Mouse (Mus musculus): ENCODE data around the gene Aldh3b1. TPM values are rescaled to one million over a fixed set of nuclear protein-coding genes. Genes with fewer than 3 reads are reported as not detected.

The Aldh3b1 gene
- polyA plus RNA-seq, 1 experiment from 2014 or later, result 16.1 TPM

DNA sequence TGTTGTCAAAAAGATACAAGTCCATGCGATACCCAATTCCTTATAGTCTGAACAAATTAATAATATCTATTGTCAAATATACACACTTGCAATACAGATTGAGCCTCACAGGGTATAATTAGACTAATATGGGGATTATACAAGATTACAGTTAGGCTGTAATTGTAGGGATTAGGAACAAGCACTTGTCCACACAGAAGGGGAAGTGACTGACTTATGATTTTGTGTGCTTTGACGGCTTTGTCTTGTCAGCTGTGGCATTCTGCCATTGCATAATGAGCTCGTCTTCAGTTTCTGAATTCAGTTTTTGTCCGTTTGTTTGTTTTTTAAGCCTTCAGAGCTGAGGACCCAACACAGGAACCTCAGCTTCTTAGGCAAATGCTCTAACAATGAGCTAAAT, 47.4 kb downstream of the Aldh3b1 start:
- no peak for ATAC-seq
- Histone ChIP-seq H3K4me3 (ENCODE audit: low read depth, low read length) (no peak overlapping the region), H3K4me2 (replicated peaks; ENCODE audit: low read depth) (no peak overlapping the region), H3K27me3 (replicated peaks; ENCODE audit: control insufficient read depth, insufficient read depth, low read length) (no peaks in the 10 kb centered on the region), H3K4me1 (replicated peaks; ENCODE audit: control insufficient read depth, insufficient read depth, low read length) (no peaks in the 10 kb centered on the region; the same call in 1 of the 2 replicates), H3K9me3 (ENCODE audit: control insufficient read depth) (no peaks in the 10 kb centered on the region), H3K36me3 (ENCODE audit: control insufficient read depth, insufficient read depth) (peaks cover 46% of the 10 kb centered on the region), H3K27ac (ENCODE audit: low read depth, low read length) (no peak overlapping the region), H3K9ac (ENCODE audit: low read depth, low read length) (no peak overlapping the region)
- no peak for TF ChIP-seq CTCF (IDR thresholded peaks at IDR 0.05; ENCODE audit: low read depth)
- 76% methylated on average over 4 of the region's 4 CpGs for WGBS

DNA sequence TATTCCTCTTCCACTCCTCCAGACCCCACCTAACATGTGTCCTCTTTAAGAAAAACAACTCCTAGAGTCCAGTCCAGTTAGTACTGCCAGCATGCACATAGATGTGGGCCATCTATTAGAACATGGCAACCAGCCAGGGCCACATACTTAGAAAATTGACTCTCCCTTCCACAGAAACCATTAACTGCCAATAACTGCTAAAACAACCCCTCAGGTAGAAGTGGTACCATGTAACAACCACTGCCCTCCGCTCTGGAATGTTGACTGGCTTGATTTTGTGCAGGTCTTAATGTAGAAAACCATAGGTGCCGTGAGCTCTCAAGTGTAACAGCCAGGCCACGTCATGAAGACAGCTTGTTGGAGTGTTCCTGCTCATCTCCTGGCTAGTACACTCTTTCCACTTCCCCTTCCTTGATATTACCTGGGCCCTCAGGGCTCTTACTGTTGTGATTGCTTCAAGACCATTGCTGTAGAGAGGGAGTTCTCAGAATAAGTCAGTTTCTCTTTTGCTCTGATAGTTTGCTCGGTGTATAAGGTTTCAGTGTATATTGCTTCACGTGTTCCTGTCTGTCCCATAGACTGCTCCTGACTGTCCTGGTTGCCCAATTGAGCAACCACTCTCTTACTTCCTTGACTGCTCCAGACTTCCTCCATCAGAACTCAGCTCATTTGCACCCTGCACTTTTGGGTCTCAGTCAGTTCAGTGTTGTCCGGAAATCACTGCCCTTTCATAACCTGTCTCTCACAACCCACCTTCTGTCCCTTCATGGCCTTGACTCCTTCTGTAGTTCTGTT, 49.4 kb downstream of the Aldh3b1 start:
- H3K27ac ChIP-seq (ENCODE audit: low read depth, low read length), result peak overlapping the region; percentile 29; the same call in 1 of the 2 replicates
- TF ChIP-seq CTCF (IDR thresholded peaks at IDR 0.05; ENCODE audit: low read depth), result no peak
- H3K4me1 ChIP-seq (replicated peaks; ENCODE audit: control insufficient read depth, insufficient read depth, low read length), result no peaks in the 10 kb centered on the region; the same call in 1 of the 2 replicates
- H3K4me2 ChIP-seq (replicated peaks; ENCODE audit: low read depth), result no peak overlapping the region
- H3K27me3 ChIP-seq (replicated peaks; ENCODE audit: control insufficient read depth, insufficient read depth, low read length), result no peaks in the 10 kb centered on the region
- 64% methylated on average over 6 of the region's 6 CpGs for WGBS
- no peak overlapping the region for H3K4me3 ChIP-seq (ENCODE audit: low read depth, low read length)
- no peaks in the 10 kb centered on the region for H3K9me3 ChIP-seq (ENCODE audit: control insufficient read depth)
- peaks cover 46% of the 10 kb centered on the region for H3K36me3 ChIP-seq (ENCODE audit: control insufficient read depth, insufficient read depth)
- ATAC-seq, result peak; percentile 67
- no peak overlapping the region for H3K9ac ChIP-seq (ENCODE audit: low read depth, low read length)

GRCm38 (mm10) chr19:3875045-3875444, 54.6 kb downstream of the Aldh3b1 start:
- Histone ChIP-seq H3K36me3 (ENCODE audit: control insufficient read depth, insufficient read depth) (peaks cover 40% of the 10 kb centered on the region), H3K27ac (ENCODE audit: low read depth, low read length) (no peak overlapping the region), H3K4me1 (replicated peaks; ENCODE audit: control insufficient read depth, insufficient read depth, low read length) (0 out of 2 replicates have a peak, but pooled peaks cover 4% of the 10 kb centered on the region), H3K9ac (ENCODE audit: low read depth, low read length) (no peak overlapping the region), H3K9me3 (ENCODE audit: control insufficient read depth) (no peaks in the 10 kb centered on the region), H3K27me3 (replicated peaks; ENCODE audit: control insufficient read depth, insufficient read depth, low read length) (no peaks in the 10 kb centered on the region), H3K4me2 (replicated peaks; ENCODE audit: low read depth) (no peak overlapping the region), H3K4me3 (ENCODE audit: low read depth, low read length) (no peak overlapping the region)
- peak; percentile 48; the same call in 1 of the 2 replicates for ATAC-seq
- WGBS, result 40% methylated on average over 7 of the region's 7 CpGs
- TF ChIP-seq CTCF (IDR thresholded peaks at IDR 0.05; ENCODE audit: low read depth), result no peak

- 0 out of 2 replicates have a peak, but pooled peaks cover 4% of the 10 kb centered on the region for H3K4me1 ChIP-seq (replicated peaks; ENCODE audit: control insufficient read depth, insufficient read depth, low read length)
- H3K9ac ChIP-seq (ENCODE audit: low read depth, low read length), result no peak overlapping the region
- whole genome bisulfite sequencing, result 29% methylated on average over 4 of the region's 4 CpGs
- H3K27me3 ChIP-seq (replicated peaks; ENCODE audit: control insufficient read depth, insufficient read depth, low read length), result no peaks in the 10 kb centered on the region
- H3K4me3 ChIP-seq (ENCODE audit: low read depth, low read length), result no peak overlapping the region
- H3K36me3 ChIP-seq (ENCODE audit: control insufficient read depth, insufficient read depth), result peaks cover 31% of the 10 kb centered on the region
- TF ChIP-seq CTCF (IDR thresholded peaks at IDR 0.05; ENCODE audit: low read depth), result no peak
- no peak for ATAC-seq
- no peak overlapping the region for H3K27ac ChIP-seq (ENCODE audit: low read depth, low read length)
- H3K9me3 ChIP-seq (ENCODE audit: control insufficient read depth), result no peaks in the 10 kb centered on the region
- H3K4me2 ChIP-seq (replicated peaks; ENCODE audit: low read depth), result no peak overlapping the region
Observed at GRCm38 (mm10) chr19:3872373-3872772, 57.2 kb downstream of the Aldh3b1 start.

DNA sequence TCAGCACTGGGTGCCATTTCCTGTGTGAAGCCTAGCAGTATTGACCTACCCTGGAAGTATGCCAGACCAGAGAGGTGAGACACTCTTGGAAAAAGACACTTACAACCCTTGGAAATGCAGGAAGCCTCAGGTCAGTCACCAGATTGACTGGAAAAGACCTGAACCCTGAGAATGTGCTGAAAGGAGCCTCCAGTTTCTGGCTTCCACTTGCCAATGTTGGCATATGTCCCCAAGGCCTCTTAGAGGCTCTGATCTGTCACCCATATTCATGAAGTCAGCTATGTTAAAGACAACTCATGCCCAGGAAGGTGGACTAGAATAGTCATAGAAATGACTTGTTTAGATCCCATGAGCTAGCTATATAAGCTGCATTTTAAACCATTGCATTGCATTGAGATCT, 58.1 kb downstream of the Aldh3b1 start:
- Histone ChIP-seq H3K4me2 (replicated peaks; ENCODE audit: low read depth) (no peak overlapping the region), H3K4me1 (replicated peaks; ENCODE audit: control insufficient read depth, insufficient read depth, low read length) (0 out of 2 replicates have a peak, but pooled peaks cover 4% of the 10 kb centered on the region), H3K27ac (ENCODE audit: low read depth, low read length) (no peak overlapping the region), H3K36me3 (ENCODE audit: control insufficient read depth, insufficient read depth) (peaks cover 25% of the 10 kb centered on the region), H3K9ac (ENCODE audit: low read depth, low read length) (no peak overlapping the region), H3K27me3 (replicated peaks; ENCODE audit: control insufficient read depth, insufficient read depth, low read length) (no peaks in the 10 kb centered on the region), H3K9me3 (ENCODE audit: control insufficient read depth) (no peaks in the 10 kb centered on the region), H3K4me3 (ENCODE audit: low read depth, low read length) (no peak overlapping the region)
- no peak for ATAC-seq
- no peak for TF ChIP-seq CTCF (IDR thresholded peaks at IDR 0.05; ENCODE audit: low read depth)

DNA sequence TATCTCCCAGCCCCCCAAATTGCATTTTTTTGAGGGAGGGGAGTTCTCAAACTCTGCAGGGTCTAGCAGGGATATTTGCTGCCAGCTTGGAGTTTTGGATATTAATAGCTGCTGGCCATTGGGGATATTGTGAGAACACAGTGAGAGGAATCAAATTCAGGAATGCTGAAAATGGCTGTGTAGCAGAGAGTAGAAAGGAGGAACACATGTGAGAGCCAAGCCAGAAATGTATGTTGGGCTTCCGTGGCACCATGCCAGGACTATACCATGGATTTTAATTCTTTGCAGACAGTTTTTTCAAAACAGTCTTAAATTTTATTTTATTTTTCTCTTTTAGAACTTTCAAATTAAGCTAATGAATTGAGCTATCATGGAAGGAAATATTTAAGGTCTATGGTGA, 61.3 kb downstream of the Aldh3b1 start:
- no peak overlapping the region for H3K27ac ChIP-seq (ENCODE audit: low read depth, low read length)
- TF ChIP-seq CTCF (IDR thresholded peaks at IDR 0.05; ENCODE audit: low read depth), result no peak
- H3K36me3 ChIP-seq (ENCODE audit: control insufficient read depth, insufficient read depth), result peaks cover 22% of the 10 kb centered on the region
- ATAC-seq, result no peak
- WGBS, result 66% methylated on average over 1 of the region's 1 CpGs
- no peaks in the 10 kb centered on the region for H3K4me1 ChIP-seq (replicated peaks; ENCODE audit: control insufficient read depth, insufficient read depth, low read length)
- no peaks in the 10 kb centered on the region for H3K27me3 ChIP-seq (replicated peaks; ENCODE audit: control insufficient read depth, insufficient read depth, low read length)
- H3K4me3 ChIP-seq (ENCODE audit: low read depth, low read length), result no peak overlapping the region
- no peaks in the 10 kb centered on the region for H3K9me3 ChIP-seq (ENCODE audit: control insufficient read depth)
- H3K9ac ChIP-seq (ENCODE audit: low read depth, low read length), result no peak overlapping the region
- H3K4me2 ChIP-seq (replicated peaks; ENCODE audit: low read depth), result no peak overlapping the region
